Mouse (Mus musculus): Measurements from ENCODE around the gene Rbfox1.

Gene Rbfox1

GRCm38 (mm10) chr16:6964720-6965583 is 1079.8 kb downstream of the Rbfox1 start:
- no peak for DNase-seq

DNA sequence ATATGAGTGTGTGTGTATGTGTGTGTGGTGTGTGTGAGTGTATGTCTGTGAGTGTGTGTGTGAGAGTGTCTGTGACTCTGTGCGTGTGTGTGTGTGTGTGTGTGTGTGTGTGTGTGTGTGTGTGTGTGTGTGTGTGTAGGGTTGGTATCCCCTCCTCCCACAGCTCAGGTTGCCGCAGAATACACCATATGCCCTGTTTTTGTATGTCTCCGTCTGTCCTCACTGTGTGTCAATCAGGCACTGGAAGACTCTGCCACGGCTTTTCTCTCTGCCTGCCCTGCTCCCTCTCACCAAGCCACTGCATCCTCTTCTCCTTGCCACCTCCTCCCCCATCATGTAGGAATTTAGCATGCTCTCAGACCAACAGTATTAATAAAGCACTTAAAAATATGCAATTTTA is 1084.8 kb downstream of the Rbfox1 start:
- DNase-seq = no peak

DNA sequence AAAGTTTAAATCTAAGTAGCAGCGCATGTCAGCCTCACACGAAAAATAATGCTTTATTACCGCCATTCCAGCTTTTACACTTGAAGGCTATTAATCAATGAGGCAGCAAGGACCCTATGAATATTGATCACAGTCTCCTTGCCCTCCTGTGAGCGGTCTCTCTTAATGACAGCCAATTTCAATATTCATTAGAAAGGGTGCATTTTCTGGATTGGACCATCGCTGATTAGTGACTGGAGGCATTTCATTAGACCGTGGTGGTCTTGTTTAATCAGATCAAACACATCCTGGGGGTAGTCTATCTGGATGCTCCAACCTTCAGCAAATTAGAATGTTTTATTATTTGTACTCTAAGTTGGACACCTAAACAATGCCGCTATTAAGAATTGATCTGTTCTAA is 1091.2 kb downstream of the Rbfox1 start:
- no peak for DNase-seq

- DNase-seq = no peak
Observed at GRCm38 (mm10) chr16:6983947-6984346, 1098.8 kb downstream of the Rbfox1 start.

DNA sequence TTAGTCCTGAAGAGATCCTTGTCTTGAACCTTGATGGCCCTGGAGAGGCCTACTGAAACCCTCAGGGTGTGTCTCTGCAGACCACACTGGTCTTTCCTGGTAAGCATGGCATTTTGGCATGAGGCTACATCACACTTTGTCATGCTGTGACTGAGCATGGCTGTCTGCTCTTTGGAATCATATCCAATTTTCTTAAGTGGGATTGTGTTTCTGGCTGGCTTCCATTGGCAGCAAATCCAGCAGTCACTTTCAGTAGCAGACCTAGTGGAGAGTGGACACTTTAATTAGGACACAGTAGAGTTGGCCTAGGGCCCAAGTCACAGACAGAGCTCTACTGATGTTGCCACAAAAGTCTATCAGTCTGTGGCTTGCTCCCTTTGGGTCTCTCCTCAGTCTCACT is 1100.9 kb downstream of the Rbfox1 start:
- DNase-seq = no peak

GRCm38 (mm10) chr16:6986494-6986893 is 1101.3 kb downstream of the Rbfox1 start:
- no peak for DNase-seq

GRCm38 (mm10) chr16:6992251-6992650 is 1107.1 kb downstream of the Rbfox1 start:
- no peak for DNase-seq

DNA sequence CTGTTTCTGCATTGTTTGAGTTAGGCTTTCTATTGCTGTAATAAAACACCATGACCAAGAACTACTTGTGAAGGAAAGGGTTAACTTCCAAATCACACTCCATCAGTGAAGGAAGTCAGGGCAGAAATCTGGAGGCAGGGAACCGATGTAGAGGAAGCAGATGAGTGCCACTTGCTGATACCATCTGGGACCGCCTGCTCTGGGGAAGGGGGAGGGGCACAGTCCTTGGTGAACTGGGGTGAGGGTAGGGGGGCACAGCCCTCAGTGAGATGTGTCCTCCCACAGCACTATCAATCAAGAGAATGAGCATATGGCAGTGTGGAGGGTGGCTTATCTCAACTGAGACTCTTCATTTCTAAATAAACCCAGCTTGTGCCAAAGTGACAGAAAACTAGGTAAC is 1108.0 kb downstream of the Rbfox1 start:
- no peak for DNase-seq

GRCm38 (mm10) chr16:6997109-6997508 is 1112.0 kb downstream of the Rbfox1 start:
- DNase-seq = no peak

- no peak for DNase-seq
Observed at GRCm38 (mm10) chr16:6997834-6998233, 1112.7 kb downstream of the Rbfox1 start.

DNA sequence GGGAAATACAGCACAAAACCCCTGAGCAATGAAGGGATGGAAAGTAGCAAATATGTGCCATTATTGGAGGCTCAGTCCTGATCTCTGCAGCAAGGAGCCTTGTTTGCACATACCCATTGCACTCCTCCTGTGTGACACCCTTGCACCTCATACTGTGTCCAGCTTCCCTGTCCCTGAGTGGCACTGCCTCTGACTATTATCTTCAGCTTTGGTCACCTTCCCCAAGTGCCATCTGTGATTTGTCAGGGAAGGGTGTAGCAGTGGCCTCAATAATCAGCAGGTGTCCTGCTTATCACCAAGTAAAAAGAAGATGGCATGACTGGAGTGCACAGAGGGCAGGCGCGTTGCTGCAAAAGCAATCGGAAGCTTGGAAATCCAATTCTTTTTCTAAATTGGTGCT is 1119.4 kb downstream of the Rbfox1 start:
- no peak for DNase-seq

DNA sequence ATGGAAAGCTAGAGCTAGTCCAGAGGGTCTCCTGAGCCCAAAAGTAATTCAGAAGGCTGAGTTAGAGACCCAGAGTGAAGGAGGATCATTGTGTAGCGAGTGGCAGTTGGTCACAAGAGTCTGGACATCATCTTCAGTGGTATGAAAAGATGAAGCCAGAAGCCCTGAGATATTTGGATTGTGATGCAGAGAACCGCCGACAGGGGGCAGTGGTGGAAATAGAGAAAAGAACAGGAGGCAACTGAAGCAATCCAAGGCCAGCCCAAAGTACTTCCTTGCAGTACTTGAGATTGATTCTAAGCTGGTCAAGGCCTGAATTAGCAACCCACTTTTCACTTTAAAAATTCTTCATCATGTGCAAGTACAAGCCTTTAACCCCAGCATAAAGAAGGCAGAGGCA is 1120.3 kb downstream of the Rbfox1 start:
- DNase-seq = peak; percentile 67

- no peak for DNase-seq
Observed at GRCm38 (mm10) chr16:7017310-7017709, 1132.2 kb downstream of the Rbfox1 start.

GRCm38 (mm10) chr16:7034231-7034630 is 1149.1 kb downstream of the Rbfox1 start:
- no peak for DNase-seq

DNA sequence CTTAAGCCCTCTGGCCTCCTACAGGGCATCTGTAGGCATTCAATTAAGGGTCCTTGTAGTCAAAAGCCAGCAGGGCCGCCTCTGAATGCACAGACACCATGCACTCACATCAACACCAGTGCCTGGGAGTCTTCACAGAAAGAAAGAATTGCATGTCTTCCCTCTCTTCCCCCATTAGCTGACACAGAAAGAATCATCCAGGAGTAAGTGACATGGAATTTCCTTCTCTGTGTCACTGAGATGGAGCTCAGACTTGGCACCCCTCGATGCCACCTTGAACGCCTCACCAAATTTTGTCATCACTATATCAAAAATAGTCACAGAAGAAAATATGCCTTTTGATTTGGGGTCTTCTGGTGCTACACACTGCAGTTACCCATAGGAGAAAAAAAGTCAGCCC is 1151.4 kb downstream of the Rbfox1 start:
- DNase-seq = no peak

GRCm38 (mm10) chr16:7036988-7037387 is 1151.8 kb downstream of the Rbfox1 start:
- no peak for DNase-seq

DNA sequence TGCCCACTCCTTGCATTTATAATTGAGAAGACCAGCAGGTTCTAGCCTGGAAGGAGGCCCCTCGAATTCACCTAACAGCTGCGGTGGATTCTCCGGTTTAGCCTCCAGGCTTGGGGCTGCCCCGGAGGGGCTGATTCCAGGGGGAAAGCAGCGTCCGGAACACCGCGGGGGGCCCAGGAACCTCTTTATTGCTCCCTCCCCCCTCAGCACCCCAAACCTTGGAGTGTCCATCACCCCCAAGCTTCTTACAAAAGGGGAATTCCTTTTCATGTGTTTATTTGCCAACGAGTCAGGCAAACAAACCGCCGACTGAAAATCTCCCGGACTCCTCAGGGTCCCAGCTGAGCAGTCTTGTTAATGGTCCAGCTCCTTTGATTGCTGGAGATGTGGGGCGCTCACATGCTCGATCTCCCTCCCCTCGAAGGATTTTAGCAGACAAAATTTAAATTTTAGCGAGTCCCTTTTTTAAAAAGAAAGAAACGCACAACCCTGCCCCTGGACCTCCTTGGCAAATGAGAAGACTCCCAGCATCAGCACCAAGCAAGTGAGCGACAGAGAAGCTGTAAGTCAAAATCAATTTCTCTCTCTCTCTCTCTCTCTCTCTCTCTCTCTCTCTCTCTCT is 1153.6 kb downstream of the Rbfox1 start:
- no peak for DNase-seq

DNA sequence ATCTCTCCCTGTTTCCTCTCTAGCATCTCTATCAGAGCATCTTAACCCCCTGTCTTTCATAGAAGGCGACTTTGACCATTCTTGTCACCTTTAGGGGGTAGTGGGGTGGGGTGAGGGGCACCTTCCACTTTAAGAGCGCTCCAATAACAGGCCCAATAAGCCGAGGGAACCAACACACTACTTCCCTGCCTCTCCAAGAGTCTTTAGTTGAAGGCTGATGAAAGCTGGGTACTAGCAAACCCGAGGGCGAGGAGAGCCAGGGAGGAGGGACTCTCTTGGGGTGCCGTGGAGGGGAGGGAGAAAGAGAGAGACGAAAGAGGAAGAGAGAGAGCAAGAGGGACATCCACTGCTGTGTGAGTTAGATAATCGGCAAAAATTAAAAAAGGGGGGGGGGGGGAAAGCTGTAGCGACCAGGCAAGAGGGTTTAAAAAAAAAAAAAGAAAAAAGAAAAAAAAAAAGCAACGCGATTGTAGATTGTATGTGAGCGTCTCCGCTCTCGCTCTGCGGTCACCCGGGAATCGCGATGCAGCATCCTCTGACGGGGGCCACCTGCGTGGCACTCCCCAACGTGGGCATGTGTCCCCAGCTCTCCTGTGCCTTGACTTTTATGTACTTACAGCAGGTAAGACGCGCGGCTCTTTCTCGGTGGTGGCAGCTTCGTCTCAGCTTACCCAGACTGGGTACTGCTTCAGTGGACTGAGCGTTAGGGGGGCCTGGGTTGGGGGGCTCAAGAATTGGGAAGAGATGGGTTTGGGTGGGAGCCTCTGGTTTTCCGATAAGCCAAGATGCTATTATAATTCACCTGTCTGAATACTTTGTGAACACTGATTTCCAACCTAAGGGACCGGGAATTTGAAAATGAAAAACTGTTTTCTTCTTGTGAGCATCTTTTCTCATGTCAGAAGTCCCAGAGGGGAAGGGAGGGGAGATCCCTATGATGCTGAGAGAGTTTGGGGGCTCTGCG is 1154.5 kb downstream of the Rbfox1 start:
- no peak for DNase-seq

- no peak for DNase-seq
Observed at GRCm38 (mm10) chr16:7040691-7041090, 1155.5 kb downstream of the Rbfox1 start.

- DNase-seq = no peak
Observed at GRCm38 (mm10) chr16:7047421-7047820, 1162.3 kb downstream of the Rbfox1 start.

DNA sequence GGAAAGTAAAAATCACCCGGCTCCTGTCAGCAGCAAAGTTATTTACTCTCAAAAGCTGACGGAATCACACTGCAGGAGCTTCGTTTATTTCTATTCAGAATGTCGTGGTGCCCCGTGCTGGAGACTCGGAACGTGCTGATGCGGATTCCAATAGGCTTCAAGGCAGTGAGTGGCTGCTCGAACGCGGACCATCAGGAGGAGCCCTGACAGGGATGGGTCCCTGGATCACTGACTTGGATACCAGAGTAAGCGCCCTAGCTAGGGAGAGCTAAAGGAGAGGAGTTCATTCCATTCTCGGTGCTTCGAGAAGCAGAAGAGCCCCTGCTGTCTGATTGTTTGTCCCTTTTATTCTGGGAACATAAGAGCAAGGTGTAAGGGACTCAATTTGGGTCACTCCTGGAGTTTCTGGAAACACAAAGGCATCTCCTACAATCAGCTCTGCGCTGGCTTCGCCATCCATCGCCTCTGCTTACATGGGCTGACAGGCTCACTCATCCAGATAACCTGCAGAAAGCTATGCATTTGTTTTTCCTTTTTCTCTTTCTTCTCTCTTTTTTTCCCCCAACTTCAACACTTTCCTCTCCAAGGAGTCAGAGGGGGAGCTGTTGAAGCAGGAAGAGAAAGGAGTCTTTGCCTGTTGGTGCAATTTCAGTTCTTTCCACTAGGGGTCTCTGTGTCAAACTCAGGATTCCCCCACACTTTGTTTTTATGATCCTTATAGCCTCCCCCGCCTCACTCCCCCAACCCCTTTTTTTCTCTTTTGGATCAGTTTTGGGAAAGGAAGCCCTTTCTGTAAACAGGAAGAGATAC is 1164.2 kb downstream of the Rbfox1 start:
- DNase-seq = no peak

DNA sequence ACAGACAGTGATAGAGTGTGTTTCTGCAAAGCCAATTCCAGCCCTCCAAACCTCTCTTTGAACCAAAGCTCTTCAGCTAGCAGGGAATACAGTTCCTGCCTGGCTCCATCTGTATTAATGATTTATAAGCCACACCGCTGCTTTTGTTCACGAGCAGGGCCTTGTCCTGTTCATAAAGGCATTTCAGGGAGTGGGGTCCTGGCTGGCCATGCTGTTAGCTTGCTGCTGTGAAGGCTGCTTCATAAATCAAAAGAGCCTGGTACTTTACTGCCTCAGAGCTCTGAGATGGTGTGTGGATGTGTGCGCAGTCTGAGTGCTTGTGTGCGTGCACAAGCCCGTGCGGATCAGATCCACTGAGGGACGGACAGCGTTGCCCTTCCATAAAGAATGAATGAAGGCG is 1165.8 kb downstream of the Rbfox1 start:
- DNase-seq = no peak

Data from thymus, postnatal 4 days (tissue).